ENCODE assay signal across 8 mouse cellular contexts in the genomic region with DNA sequence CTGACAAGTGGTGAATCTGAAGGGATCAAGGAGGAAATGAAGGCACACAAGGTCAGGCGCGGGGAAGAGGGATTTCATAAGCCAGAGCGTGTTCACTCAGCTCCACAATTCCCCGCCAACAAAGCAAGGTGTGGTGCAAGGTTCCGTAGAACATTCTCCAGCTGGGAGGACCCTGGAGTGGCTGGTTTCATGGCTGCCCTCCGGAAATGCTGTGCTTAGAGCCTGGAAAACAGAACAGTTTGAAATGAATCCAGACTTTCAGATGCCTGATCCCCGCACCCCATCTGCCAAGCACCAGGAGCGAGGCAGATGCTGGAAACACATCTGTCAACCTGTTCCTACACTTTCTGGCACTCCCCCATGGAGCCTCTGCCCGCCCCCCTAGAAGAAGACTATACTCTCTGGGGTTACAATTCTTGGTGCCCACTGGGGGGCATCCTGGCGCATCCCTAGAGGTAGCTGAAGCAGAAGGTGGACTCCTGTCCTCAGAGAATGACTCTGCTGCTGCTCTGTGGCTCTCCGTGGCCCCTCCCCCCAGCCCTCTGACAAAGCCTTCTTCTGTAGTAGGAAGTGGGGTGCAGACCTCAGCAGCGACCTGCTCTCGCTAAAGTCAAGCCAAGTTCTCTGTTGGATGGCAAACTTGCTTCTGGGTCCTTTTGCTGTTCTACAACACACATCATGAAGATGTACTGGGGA. TPM values are rescaled to one million over a fixed set of nuclear protein-coding genes. Genes with fewer than 3 reads are reported as not detected.
DNase-seq lines count a peak whose midpoint lies in the region; ATAC-seq lines count a peak whose summit lies in the region.

No protein-coding gene starts in this region.

- ATAC-seq in kidney, embryonic 16.5 days (ENCODE audit: low FRiP score, low TSS enrichment): peak; percentile 39
- ATAC-seq in stomach, embryonic 16.5 days (ENCODE audit: insufficient read depth, low FRiP score): no peak

- H3K27me3 ChIP-seq in kidney, embryonic 16.5 days (ENCODE audit: insufficient read depth, low read length): no peaks in the 10 kb centered on the region
- H3K27me3 ChIP-seq in stomach, embryonic 16.5 days (ENCODE audit: control insufficient read depth, insufficient read depth, low read length): no peaks in the 10 kb centered on the region

- H3K9ac ChIP-seq in kidney, embryonic 16.5 days (replicated peaks; ENCODE audit: low read length): no peak overlapping the region
- H3K9ac ChIP-seq in stomach, embryonic 16.5 days (ENCODE audit: low read length): no peak overlapping the region; the same call in 1 of the 2 replicates

- H3K27ac ChIP-seq in kidney, embryonic 16.5 days (ENCODE audit: low read length): no peak overlapping the region
- H3K27ac ChIP-seq in stomach, embryonic 16.5 days (ENCODE audit: low read length): no peak overlapping the region

- WGBS in kidney, embryonic 16.5 days: 26% methylated on average over 13 of the region's 13 CpGs
- 13% methylated on average over 13 of the region's 13 CpGs for WGBS in stomach, embryonic 16.5 days

- H3K4me2 ChIP-seq in kidney, embryonic 16.5 days (replicated peaks; ENCODE audit: low read depth, low read length): peak overlapping the region; percentile 28
- H3K4me2 ChIP-seq in stomach, embryonic 16.5 days (ENCODE audit: low read depth, low read length): peak overlapping the region; percentile 36

- DNase-seq in kidney, adult 11 months: no peak
- peak; percentile 54 for DNase-seq in ZHBTc4 (ENCODE audit: low read depth, low spot score)
- peak; percentile 15 for DNase-seq in frontal cortex, postnatal 36 days (ENCODE audit: low spot score in 2 of 2)
- DNase-seq in kidney, postnatal 4 days: peak; percentile 50 to 70
- no peak for DNase-seq in urinary bladder, postnatal 14 days (ENCODE audit: low spot score)
- DNase-seq in cerebellum, adult 8-10 months: no peak

- H3K9me3 ChIP-seq in kidney, embryonic 16.5 days (ENCODE audit: low read length): no peaks in the 10 kb centered on the region
- H3K9me3 ChIP-seq in stomach, embryonic 16.5 days (replicated peaks; ENCODE audit: control insufficient read depth, low read length): no peaks in the 10 kb centered on the region

- no peak overlapping the region for H3K4me3 ChIP-seq in kidney, embryonic 16.5 days (ENCODE audit: low read length)
- H3K4me3 ChIP-seq in stomach, embryonic 16.5 days (replicated peaks; ENCODE audit: low read length): peak overlapping the region; percentile 3; the same call in 1 of the 2 replicates

- H3K36me3 ChIP-seq in kidney, embryonic 16.5 days (ENCODE audit: insufficient read depth, low read length): no peaks in the 10 kb centered on the region
- H3K36me3 ChIP-seq in stomach, embryonic 16.5 days (ENCODE audit: control insufficient read depth, insufficient read depth, low read length): no peaks in the 10 kb centered on the region

- H3K4me1 ChIP-seq in kidney, embryonic 16.5 days (ENCODE audit: insufficient read depth, low read length): peaks cover 10% of the 10 kb centered on the region; the same call in 1 of the 2 replicates
- H3K4me1 ChIP-seq in stomach, embryonic 16.5 days (ENCODE audit: control insufficient read depth, insufficient read depth, low read length): peaks cover 9% of the 10 kb centered on the region; the same call in 1 of the 2 replicates

RNA-seq across cellular contexts. Expression of a gene that starts 54.5 kb away (rescaled TPM):
- polyA plus RNA-seq in kidney, embryonic 16.5 days (2015; fragmentation: Nextera tagmentation; extraction: Ambion mirVana): 31.4 and 35.8 TPM in 2 replicates
- polyA plus RNA-seq in stomach, embryonic 16.5 days (2015; fragmentation: Nextera tagmentation; extraction: Ambion mirVana): 6.3 and 6.9 TPM in 2 replicates

Comparison
In these comparisons a context has a peak if more than half of its experiments do, and no peak if none do; other contexts are left out.
1. DNase-seq: peak in ZHBTc4 (single experiment), frontal cortex, postnatal 36 days (2 of 2) and kidney, postnatal 4 days (2 of 2); none in kidney, adult 11 months (single experiment), urinary bladder, postnatal 14 days (single experiment) and cerebellum, adult 8-10 months (single experiment).